Mouse (Mus musculus) thymus, adult 2 months (tissue): ENCODE results near the gene Gm13277.
"Not testable (repeated sequence)": the region's sequence is repeated elsewhere in the genome, so short reads cannot be mapped to it uniquely, and the experiment has no call there.

Source experiments
- CTCF ChIP-seq: fragments of 200-500 bp; IDR thresholded peaks from 2 replicates; pipeline ENCODE4 v1.5.1; 2012; ENCODE audit warnings: mild to moderate bottlenecking, control low read depth, low read length, moderate library complexity, borderline replicate concordance; ENCODE audit not compliant: control insufficient read depth, poor library complexity, insufficient read depth; ENCODE audit errors: extremely low read depth
- POLR2A ChIP-seq: fragments of 200-500 bp; IDR thresholded peaks from 2 replicates; pipeline ENCODE4 v1.6.1; 2012; ENCODE audit warnings: mild to moderate bottlenecking, low read length, control low read depth, moderate library complexity; ENCODE audit not compliant: control insufficient read depth, poor library complexity, insufficient read depth; ENCODE audit errors: extremely low read depth

GRCm38 (mm10) chr4:88802954-88803353, 14.5 kb downstream of the Gm13277 start, which contains the start of gene Gm13287:
- TF ChIP-seq CTCF, POLR2A: not testable (repeated sequence)
